Mouse (Mus musculus) yolk sac, embryonic 10.5 days (tissue): ENCODE measurements around the gene Msx2.

Experiments
- DNase-seq: peaks from one replicate; pipeline ENCODE4 v3.0.0-alpha.2; 2017; ENCODE audit warnings: low spot score

The Msx2 gene

GRCm38 (mm10) chr13:53464441-53465001 lies 8.4 kb downstream of the Msx2 start:
- peak; percentile 15 for DNase-seq

- DNase-seq = no peak
Observed at GRCm38 (mm10) chr13:53463946-53464345, 8.9 kb downstream of the Msx2 start.

- peak; percentile 18 for DNase-seq
Observed at GRCm38 (mm10) chr13:53463037-53463436, 9.8 kb downstream of the Msx2 start.

GRCm38 (mm10) chr13:53462649-53462970 lies 10.3 kb downstream of the Msx2 start:
- no peak for DNase-seq

- DNase-seq = peak; percentile 62
Observed at GRCm38 (mm10) chr13:53461855-53462648, 10.8 kb downstream of the Msx2 start.

- DNase-seq = no peak
Observed at GRCm38 (mm10) chr13:53461346-53461745, 11.5 kb downstream of the Msx2 start.

- no peak for DNase-seq
Observed at GRCm38 (mm10) chr13:53458766-53459165, 14.1 kb downstream of the Msx2 start.

GRCm38 (mm10) chr13:53454794-53455672 lies 17.8 kb downstream of the Msx2 start:
- DNase-seq = no peak

GRCm38 (mm10) chr13:53453927-53454326 lies 18.9 kb downstream of the Msx2 start:
- no peak for DNase-seq

GRCm38 (mm10) chr13:53447609-53448008 lies 25.3 kb downstream of the Msx2 start:
- peak; percentile 8 for DNase-seq

- no peak for DNase-seq
Observed at GRCm38 (mm10) chr13:53443602-53444001, 29.3 kb downstream of the Msx2 start.

GRCm38 (mm10) chr13:53442168-53442980 lies 30.5 kb downstream of the Msx2 start:
- no peak for DNase-seq

- no peak for DNase-seq
Observed at GRCm38 (mm10) chr13:53441307-53442028, 31.4 kb downstream of the Msx2 start.

GRCm38 (mm10) chr13:53439957-53440356 lies 32.9 kb downstream of the Msx2 start:
- DNase-seq = no peak

- peak; percentile 52 for DNase-seq
Observed at GRCm38 (mm10) chr13:53426507-53426906, 46.4 kb downstream of the Msx2 start.

GRCm38 (mm10) chr13:53421189-53421588 lies 51.7 kb downstream of the Msx2 start:
- no peak for DNase-seq

- no peak for DNase-seq
Observed at GRCm38 (mm10) chr13:53420741-53421140, 52.1 kb downstream of the Msx2 start.

- DNase-seq = no peak
Observed at GRCm38 (mm10) chr13:53419681-53420080, 53.2 kb downstream of the Msx2 start.

GRCm38 (mm10) chr13:53417701-53418100 lies 55.2 kb downstream of the Msx2 start:
- no peak for DNase-seq
